Comparison of ENCODE assay signal across 7 mouse cellular contexts in genomic region chr9:108807674-108808073, GRCm38 (mm10). TPM values are rescaled to one million over a fixed set of nuclear protein-coding genes. Genes with fewer than 3 reads are reported as not detected.
DNase-seq lines count a peak whose midpoint lies in the region; ATAC-seq lines count a peak whose summit lies in the region.

No protein-coding gene starts in this region.

- DNase-seq in lung, postnatal 36 days, result no peak
- peak; percentile 61 for DNase-seq in liver
- no peak for DNase-seq in retina, embryonic 14.5 days (ENCODE audit: low spot score)
- DNase-seq in ovary, postnatal 10 days (ENCODE audit: low spot score), result no peak

- no peaks in the 10 kb centered on the region for H3K27me3 ChIP-seq in lung, embryonic 16.5 days (ENCODE audit: control insufficient read depth, insufficient read depth, low read depth, low read length)
- no peaks in the 10 kb centered on the region for H3K27me3 ChIP-seq in forebrain, embryonic 13.5 days
- H3K27me3 ChIP-seq in stomach, embryonic 15.5 days (replicated peaks), result no peaks in the 10 kb centered on the region

- WGBS in lung, embryonic 16.5 days, result 67% methylated on average over 5 of the region's 5 CpGs
- 70% methylated on average over 5 of the region's 5 CpGs for WGBS in forebrain, embryonic 13.5 days
- WGBS in stomach, embryonic 15.5 days, result 61% methylated on average over 5 of the region's 5 CpGs

- H3K4me3 ChIP-seq in lung, embryonic 16.5 days (ENCODE audit: low read length), result no peak overlapping the region
- 0 out of 2 replicates have a peak overlapping the region, but pooled peaks have one; percentile 74 for H3K4me3 ChIP-seq in forebrain, embryonic 13.5 days
- H3K4me3 ChIP-seq in stomach, embryonic 15.5 days (replicated peaks), result no peak overlapping the region

- no peak overlapping the region for H3K27ac ChIP-seq in lung, embryonic 16.5 days (ENCODE audit: low read length)
- H3K27ac ChIP-seq in forebrain, embryonic 13.5 days, result peak overlapping the region; percentile 41; the same call in 1 of the 2 replicates
- H3K27ac ChIP-seq in stomach, embryonic 15.5 days, result 0 out of 2 replicates have a peak overlapping the region, but pooled peaks have one; percentile 17

- H3K36me3 ChIP-seq in lung, embryonic 16.5 days (ENCODE audit: control insufficient read depth, insufficient read depth, low read length), result peaks cover 24% of the 10 kb centered on the region
- peaks cover 70% of the 10 kb centered on the region for H3K36me3 ChIP-seq in forebrain, embryonic 13.5 days (ENCODE audit: poor library complexity, severe bottlenecking)
- peaks cover 36% of the 10 kb centered on the region for H3K36me3 ChIP-seq in stomach, embryonic 15.5 days

- peaks cover 11% of the 10 kb centered on the region for H3K4me1 ChIP-seq in lung, embryonic 16.5 days (replicated peaks; ENCODE audit: control insufficient read depth, insufficient read depth, low read length)
- H3K4me1 ChIP-seq in forebrain, embryonic 13.5 days, result peaks cover 15% of the 10 kb centered on the region
- peaks cover 23% of the 10 kb centered on the region for H3K4me1 ChIP-seq in stomach, embryonic 15.5 days

- no peak overlapping the region for H3K4me2 ChIP-seq in lung, embryonic 16.5 days (ENCODE audit: low read depth, low read length)
- H3K4me2 ChIP-seq in forebrain, embryonic 13.5 days, result peak overlapping the region; percentile 93; the same call in 1 of the 2 replicates
- no peak overlapping the region for H3K4me2 ChIP-seq in stomach, embryonic 15.5 days

- H3K9ac ChIP-seq in lung, embryonic 16.5 days (ENCODE audit: low read length), result no peak overlapping the region; the same call in 1 of the 2 replicates
- 0 out of 2 replicates have a peak overlapping the region, but pooled peaks have one; percentile 91 for H3K9ac ChIP-seq in forebrain, embryonic 13.5 days
- no peak overlapping the region for H3K9ac ChIP-seq in stomach, embryonic 15.5 days

- no peaks in the 10 kb centered on the region for H3K9me3 ChIP-seq in lung, embryonic 16.5 days (ENCODE audit: control insufficient read depth, low read length)
- H3K9me3 ChIP-seq in forebrain, embryonic 13.5 days (replicated peaks), result no peaks in the 10 kb centered on the region
- H3K9me3 ChIP-seq in stomach, embryonic 15.5 days, result no peaks in the 10 kb centered on the region

- peak; percentile 15 for ATAC-seq in lung, embryonic 16.5 days (ENCODE audit: low read depth)
- ATAC-seq in forebrain, embryonic 13.5 days, result 0 out of 2 replicates have a peak, but pooled peaks have one; percentile 17
- peak; percentile 47; the same call in 1 of the 2 replicates for ATAC-seq in stomach, embryonic 15.5 days (ENCODE audit: insufficient read depth, low FRiP score, low read depth)

RNA-seq across cellular contexts. Expression of gene Nckipsd, which starts 0.5 kb away (rescaled TPM):
- polyA plus RNA-seq in lung, embryonic 16.5 days (2015; fragmentation: Nextera tagmentation; extraction: Ambion mirVana), result 13.2 and 15.4 TPM in 2 replicates
- polyA plus RNA-seq in forebrain, embryonic 13.5 days (2015; fragmentation: Nextera tagmentation; extraction: Ambion mirVana), result 15.2 and 17.6 TPM in 2 replicates
- 10.5 and 13.0 TPM in 2 replicates for polyA plus RNA-seq in stomach, embryonic 15.5 days (2015; fragmentation: Nextera tagmentation; extraction: Ambion mirVana)

RNA-seq across cellular contexts. Expression of gene Celsr3, which starts 18.4 kb away (rescaled TPM):
- polyA plus RNA-seq in lung, embryonic 16.5 days (2015; fragmentation: Nextera tagmentation; extraction: Ambion mirVana), result 0.11 and 0.14 TPM in 2 replicates
- 13.3 and 14.4 TPM in 2 replicates for polyA plus RNA-seq in forebrain, embryonic 13.5 days (2015; fragmentation: Nextera tagmentation; extraction: Ambion mirVana)
- polyA plus RNA-seq in stomach, embryonic 15.5 days (2015; fragmentation: Nextera tagmentation; extraction: Ambion mirVana), result 0.94 and 1.2 TPM in 2 replicates

RNA-seq across cellular contexts. Expression of gene Ip6k2, which starts 24.1 kb away (rescaled TPM):
- 62.1 and 68.1 TPM in 2 replicates for polyA plus RNA-seq in lung, embryonic 16.5 days (2015; fragmentation: Nextera tagmentation; extraction: Ambion mirVana)
- 153 and 172 TPM in 2 replicates for polyA plus RNA-seq in forebrain, embryonic 13.5 days (2015; fragmentation: Nextera tagmentation; extraction: Ambion mirVana)
- polyA plus RNA-seq in stomach, embryonic 15.5 days (2015; fragmentation: Nextera tagmentation; extraction: Ambion mirVana), result 71.3 and 81.9 TPM in 2 replicates

RNA-seq across cellular contexts. Expression of gene Slc26a6, which starts 45.4 kb away (rescaled TPM):
- polyA plus RNA-seq in lung, embryonic 16.5 days (2015; fragmentation: Nextera tagmentation; extraction: Ambion mirVana), result 10.0 and 11.2 TPM in 2 replicates
- 8.1 and 8.5 TPM in 2 replicates for polyA plus RNA-seq in forebrain, embryonic 13.5 days (2015; fragmentation: Nextera tagmentation; extraction: Ambion mirVana)
- 12.8 and 18.5 TPM in 2 replicates for polyA plus RNA-seq in stomach, embryonic 15.5 days (2015; fragmentation: Nextera tagmentation; extraction: Ambion mirVana)
